Comparison of ENCODE assay signal across 9 mouse cellular contexts in the genomic region with DNA sequence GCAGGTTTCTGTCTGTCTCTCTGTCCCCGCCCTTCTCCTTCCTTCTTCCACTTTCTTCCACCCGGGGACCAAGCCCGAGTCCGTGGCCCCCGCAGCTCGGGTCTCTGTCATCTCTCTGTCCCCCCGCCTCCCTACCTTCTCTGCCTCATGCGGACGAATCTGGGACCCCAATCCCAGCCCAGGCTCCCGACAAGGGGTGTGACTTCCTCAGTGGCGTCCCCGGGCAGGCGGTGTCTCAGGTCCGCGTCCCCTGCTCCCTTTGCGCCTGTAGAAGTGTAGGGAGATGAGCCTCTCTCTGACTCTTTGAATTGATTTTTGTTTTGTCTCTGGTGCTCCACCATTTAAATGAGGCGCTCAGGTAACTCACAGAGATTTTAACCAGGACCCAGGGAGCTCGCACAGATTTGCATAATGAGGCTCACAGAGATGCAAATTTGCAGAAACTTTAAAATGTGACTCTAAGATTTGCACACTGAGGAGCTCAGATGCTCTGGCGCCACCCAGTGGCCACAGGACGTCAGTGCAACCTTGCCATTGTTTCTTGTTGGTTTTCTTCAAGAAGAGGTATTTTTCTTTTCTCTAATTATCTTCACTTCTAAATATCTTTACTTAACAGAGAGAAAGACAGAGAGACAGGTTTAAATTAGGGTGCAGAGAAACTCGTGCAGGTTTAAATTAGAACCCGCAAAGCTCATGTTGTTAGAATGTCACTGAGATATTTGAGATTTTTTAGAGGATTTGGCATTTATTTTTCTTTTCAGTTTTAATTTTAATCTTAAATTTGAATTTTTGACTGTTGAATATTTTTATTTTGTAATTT. TPM values are rescaled to one million over a fixed set of nuclear protein-coding genes. Genes with fewer than 3 reads are reported as not detected.
A peak's percentile ranks its signal among the peaks of the same experiment; 100 is the strongest.
DNase-seq lines count a peak whose midpoint lies in the region; ATAC-seq and TF ChIP-seq lines count a peak whose summit lies in the region.
"Not testable (repeated sequence)": the region's sequence is repeated elsewhere in the genome, so short reads cannot be mapped to it uniquely, and the experiment has no call there.
"Had no signal": no experiment of that assay in that cellular context is flagged by ENCODE, and none has a peak within 500 bp of the region (broad histone marks: within the 10 kb centered on the region; RNA-seq: fewer than 3 reads in every experiment).

No protein-coding gene starts in this region.

- not testable (repeated sequence) for H3K9ac ChIP-seq in embryonic facial prominence, embryonic 13.5 days; heart, adult 2 months (ENCODE audit: low read depth, low read length); intestine, embryonic 16.5 days (ENCODE audit: low read depth, low read length)

- not testable (repeated sequence) for H3K79me2 ChIP-seq in heart, adult 2 months (replicated peaks; ENCODE audit: control insufficient read depth, insufficient read depth, low read length)

- H3K9me3 ChIP-seq in embryonic facial prominence, embryonic 13.5 days; intestine, embryonic 16.5 days (ENCODE audit: control insufficient read depth, low read length): not testable (repeated sequence)

- H3K4me3 ChIP-seq in embryonic facial prominence, embryonic 13.5 days; heart, adult 2 months; intestine, embryonic 16.5 days (ENCODE audit: low read length): not testable (repeated sequence)

- 78% methylated on average over 21 of the region's 22 CpGs for WGBS in embryonic facial prominence, embryonic 13.5 days
- 72% methylated on average over 18 of the region's 22 CpGs for WGBS in heart, adult 2 months
- WGBS in intestine, embryonic 16.5 days, result 69% methylated on average over 22 of the region's 22 CpGs

- TF ChIP-seq CTCF in heart, adult 2 months (IDR thresholded peaks at IDR 0.05), result not testable (repeated sequence)

- not testable (repeated sequence) for H3K4me2 ChIP-seq in embryonic facial prominence, embryonic 13.5 days; intestine, embryonic 16.5 days (ENCODE audit: low read depth, low read length)

- H3K27ac ChIP-seq in embryonic facial prominence, embryonic 13.5 days; heart, adult 2 months; intestine, embryonic 16.5 days (ENCODE audit: low read length): not testable (repeated sequence)

- not testable (repeated sequence) for TF ChIP-seq POLR2A in heart, adult 2 months (IDR thresholded peaks at IDR 0.05; ENCODE audit: insufficient read depth, low read depth, low read length)

- intact Hi-C loops in heart, adult 2 months (cut with DNase I); left cerebral cortex, postnatal 10 days (cut with DNase I): not testable (repeated sequence)

- peak; percentile 92 for ATAC-seq in embryonic facial prominence, embryonic 13.5 days (ENCODE audit: insufficient number of reproducible peaks, insufficient read depth, low FRiP score, low TSS enrichment, low read depth)
- ATAC-seq in intestine, embryonic 16.5 days, result peak; percentile 82
- peak; percentile 100 for ATAC-seq in megakaryocyte-erythroid progenitor cell, adult 5-6 weeks (replicated peaks; ENCODE audit: low FRiP score, low TSS enrichment, poor library complexity, severe bottlenecking)

- not testable (repeated sequence) for H3K36me3 ChIP-seq in embryonic facial prominence, embryonic 13.5 days; heart, adult 2 months (ENCODE audit: control insufficient read depth, insufficient read depth, low read length); intestine, embryonic 16.5 days (ENCODE audit: control insufficient read depth, insufficient read depth, low read length)

- not testable (repeated sequence) for H3K27me3 ChIP-seq in embryonic facial prominence, embryonic 13.5 days; heart, adult 2 months (ENCODE audit: control insufficient read depth, insufficient read depth, low read length); intestine, embryonic 16.5 days (replicated peaks; ENCODE audit: control insufficient read depth, insufficient read depth, low read length)

- DNase-seq in adrenal gland, adult 2 months, result peak; percentile 67
- peak; percentile 47 to 55 for DNase-seq in heart, adult 2 months
- peak; percentile 62 to 63 for DNase-seq in left cerebral cortex, postnatal 10 days (ENCODE audit: extremely low spot score in 1 of 2, low spot score in 2 of 2)
- peak; percentile 27 for DNase-seq in right cerebral cortex, postnatal 14 days
- DNase-seq in urinary bladder, postnatal 4 days (ENCODE audit: low spot score in 2 of 2), result peak; percentile 49 to 93

- H3K4me1 ChIP-seq in embryonic facial prominence, embryonic 13.5 days; heart, adult 2 months (ENCODE audit: control insufficient read depth, insufficient read depth, low read length); intestine, embryonic 16.5 days (ENCODE audit: control insufficient read depth, insufficient read depth, low read length): not testable (repeated sequence)

- not testable (repeated sequence) for TF ChIP-seq EP300 in heart, adult 2 months (IDR thresholded peaks at IDR 0.05; ENCODE audit: insufficient read depth, low read depth, low read length)

RNA-seq across cellular contexts. Expression of a gene that starts 35.8 kb away (rescaled TPM):
- total RNA-seq in adrenal gland, adult 2 months (2021), result not detected
- polyA plus RNA-seq in adrenal gland, adult 2 months (2012; rRNA removed), result not detected in 2 replicates
- not detected in 2 replicates for polyA plus RNA-seq in embryonic facial prominence, embryonic 13.5 days (2015; fragmentation: Nextera tagmentation; extraction: Ambion mirVana)
- not detected for total RNA-seq in heart, adult 2 months (2021)
- not detected in 2 replicates for polyA plus RNA-seq in heart, adult 2 months (2012; rRNA removed)
- polyA plus RNA-seq in intestine, embryonic 16.5 days (2015; fragmentation: Nextera tagmentation; extraction: Ambion mirVana), result not detected in 2 replicates
- not detected for total RNA-seq in left cerebral cortex, postnatal 10 days (2021)
- not detected in 2 replicates for total RNA-seq in megakaryocyte-erythroid progenitor cell, adult 5-6 weeks (2014; fragmentation: Nextera tagmentation)
- not detected in 2 replicates for total RNA-seq in megakaryocyte-erythroid progenitor cell, adult 5-6 weeks (2017)
- total RNA-seq: gastrocnemius, adult 18-20 months had no signal
